Mouse (Mus musculus) G1E-ER4 (cell line): ENCODE measurements around the gene Slc30a5. TPM values are rescaled to one million over a fixed set of nuclear protein-coding genes. Genes with fewer than 3 reads are reported as not detected.

Source experiments
- GATA1 ChIP-seq: IDR thresholded peaks from one replicate; pipeline ENCODE4 v1.8.0; 2012; ENCODE audit warnings: low read length, inconsistent platforms
- polyA plus RNA-seq: library from polyadenylated mRNA; stranded (reverse); fragments of >175 nt; gene quantifications from 2 replicates; pipeline ENCODE4 v1.2.3, GENCODE M21; 2012

Slc30a5 gene
- 7.3 and 11.4 TPM in 2 replicates for polyA plus RNA-seq

DNA sequence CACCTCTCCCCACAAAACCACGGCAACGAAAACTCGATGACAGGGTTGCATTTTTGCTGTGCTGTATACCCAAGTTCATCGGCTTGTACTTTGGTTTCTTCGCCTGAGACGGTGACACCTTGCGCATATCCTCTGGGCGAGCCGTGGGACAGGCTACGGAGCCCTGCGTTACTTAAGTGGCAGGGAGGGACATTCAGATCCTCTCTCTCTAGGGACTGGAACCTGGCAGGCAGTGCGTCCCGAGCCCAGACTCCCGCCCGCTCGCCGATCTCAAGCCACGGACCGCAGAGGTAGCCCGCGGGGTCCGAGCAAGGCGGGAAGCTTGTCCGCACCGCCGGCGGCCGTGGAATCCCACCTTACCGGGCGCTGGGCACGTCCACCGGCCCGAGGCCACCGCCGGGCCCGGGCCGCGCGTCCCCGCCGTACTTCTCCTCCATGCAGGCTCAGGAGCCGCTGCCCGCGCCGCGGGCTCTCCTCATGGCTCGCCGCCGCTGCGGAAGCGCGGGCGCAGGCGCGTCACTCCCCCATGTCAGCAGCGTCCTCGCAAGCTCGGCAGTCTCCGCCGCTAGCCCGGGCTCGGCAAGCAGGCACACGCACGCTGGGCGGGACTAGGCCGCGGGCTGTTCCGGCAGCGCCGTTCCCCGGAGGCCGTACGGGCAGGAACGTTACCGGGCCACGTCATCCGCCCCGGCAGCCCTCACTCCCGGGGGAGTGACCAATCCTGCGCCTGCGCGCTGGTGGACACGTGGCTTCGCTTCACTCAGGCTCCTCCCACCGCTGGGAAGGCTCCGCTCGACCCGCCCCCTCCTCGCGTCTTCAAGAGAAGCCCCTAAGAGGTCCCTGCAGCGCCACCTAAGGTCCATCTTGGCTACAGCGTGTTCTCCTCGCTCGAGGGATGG is at the start of gene Slc30a5:
Gene Slc30a5 (minus strand): TSS at position 687 of the 899 bp plus-strand sequence.
- no peak for TF ChIP-seq GATA1

DNA sequence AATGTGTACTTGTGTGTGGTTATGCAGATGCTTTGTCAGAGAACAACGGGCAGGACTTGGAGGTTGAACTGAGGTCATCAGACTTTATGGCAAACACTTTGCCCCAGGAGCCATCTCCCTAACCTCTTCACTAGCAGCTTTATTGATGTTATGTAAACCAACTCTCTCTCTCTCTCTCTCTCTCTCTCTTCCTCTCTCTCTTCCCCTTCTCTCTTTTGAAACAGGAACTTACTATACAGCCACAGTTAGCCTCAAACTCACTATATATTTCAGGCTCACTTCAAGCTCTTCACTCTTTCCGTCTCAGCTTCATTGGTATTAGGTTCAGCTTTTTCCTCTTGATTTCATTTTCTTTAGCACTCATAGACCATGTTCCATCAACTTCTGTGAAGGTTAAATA is 48.7 kb upstream of the Slc30a5 start:
- TF ChIP-seq GATA1 = no peak

DNA sequence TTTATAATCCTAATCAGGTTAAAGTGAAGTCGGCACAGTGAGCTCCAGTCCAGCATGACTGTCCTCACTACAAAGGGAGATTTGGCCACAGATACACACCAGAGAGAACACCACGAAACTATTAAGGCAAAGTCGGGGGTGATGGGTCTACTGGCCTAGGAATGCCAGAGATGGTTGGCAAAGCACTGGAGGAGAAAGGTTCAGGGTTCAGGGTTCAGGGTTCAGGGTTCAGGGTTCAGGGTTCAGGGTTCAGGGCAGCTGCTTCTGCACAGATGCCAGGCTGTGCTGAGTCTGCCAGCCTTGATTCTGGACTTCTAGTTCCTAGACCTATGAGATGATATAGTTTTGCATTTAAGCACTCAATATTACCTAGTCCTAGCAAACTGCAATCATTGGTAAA is 46.6 kb upstream of the Slc30a5 start:
- TF ChIP-seq GATA1 = no peak

DNA sequence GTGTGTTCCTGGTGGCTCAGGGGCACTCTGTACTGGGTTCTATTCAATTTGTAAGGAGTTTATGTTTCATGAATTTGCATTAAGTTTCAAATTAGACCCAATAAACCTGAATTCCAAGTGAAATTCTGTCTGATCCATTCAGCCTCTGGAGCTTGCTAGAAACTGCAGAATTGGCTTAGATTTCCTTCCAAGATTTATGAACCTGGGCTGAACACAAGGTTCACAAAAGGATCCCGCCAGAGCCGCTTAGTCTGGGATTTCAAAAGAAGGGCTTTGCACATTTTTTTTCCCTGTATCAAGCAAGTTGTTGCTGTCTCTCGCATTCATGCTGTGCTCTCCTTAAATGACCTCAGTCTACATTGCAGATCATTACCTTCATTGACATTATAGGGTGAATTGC is 46.1 kb upstream of the Slc30a5 start:
- no peak for TF ChIP-seq GATA1

DNA sequence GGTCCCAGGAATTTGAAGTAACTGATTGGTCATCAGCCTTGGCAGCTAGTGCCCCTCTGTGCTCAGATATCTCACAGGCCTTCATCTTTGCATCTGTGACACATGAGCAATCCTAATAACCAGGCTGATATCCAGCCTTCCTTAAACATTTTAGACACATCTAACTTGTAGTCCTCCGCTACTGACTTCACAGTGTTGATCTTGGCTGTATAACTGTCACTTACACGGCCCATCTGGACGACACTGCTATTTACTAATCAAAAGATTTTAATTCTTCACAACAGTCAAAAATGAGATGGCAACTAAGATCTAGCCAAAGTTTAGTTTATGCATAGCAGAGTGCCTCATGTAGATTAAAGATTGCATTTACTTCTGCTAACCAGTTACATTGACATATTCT is 45.0 kb upstream of the Slc30a5 start:
- TF ChIP-seq GATA1 = no peak

DNA sequence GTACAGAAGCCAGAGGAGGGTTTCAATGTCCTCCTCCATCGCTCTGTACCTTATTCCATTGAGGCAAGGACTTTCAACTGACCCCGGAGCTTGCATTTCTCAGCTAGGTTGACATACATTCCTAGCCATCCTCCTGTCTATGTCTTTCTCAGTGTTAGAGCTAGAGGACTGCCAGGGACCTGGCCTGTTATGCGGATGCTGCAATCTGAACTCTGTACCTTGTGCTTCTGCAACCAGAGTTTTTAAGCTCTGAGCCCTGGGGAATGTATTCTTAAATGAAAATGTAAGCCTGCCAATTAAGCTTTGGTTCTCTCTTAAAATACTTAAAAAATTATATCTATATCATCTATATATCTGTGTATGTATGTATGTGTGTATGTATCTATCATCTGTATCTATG is 44.5 kb upstream of the Slc30a5 start:
- TF ChIP-seq GATA1 = no peak

DNA sequence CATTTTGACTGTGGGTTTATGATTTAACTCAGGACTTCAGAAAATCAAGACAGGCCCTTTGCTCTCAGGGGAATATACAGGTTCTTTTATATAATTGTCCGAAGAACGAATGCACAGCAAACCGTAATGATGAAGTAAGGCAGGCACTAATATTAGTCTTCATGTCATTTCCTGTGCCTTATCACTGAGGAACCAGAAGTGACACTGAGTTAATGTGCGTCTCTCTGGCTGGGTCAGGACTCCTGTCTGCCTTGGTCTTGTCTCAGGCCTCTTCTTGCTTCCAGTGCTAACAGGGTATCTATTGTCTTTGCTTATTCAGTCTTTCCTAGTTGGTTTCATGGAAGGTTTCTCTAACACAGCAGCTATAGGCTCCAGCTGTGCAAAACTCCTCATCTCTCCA is 41.9 kb upstream of the Slc30a5 start:
- TF ChIP-seq GATA1 = no peak

DNA sequence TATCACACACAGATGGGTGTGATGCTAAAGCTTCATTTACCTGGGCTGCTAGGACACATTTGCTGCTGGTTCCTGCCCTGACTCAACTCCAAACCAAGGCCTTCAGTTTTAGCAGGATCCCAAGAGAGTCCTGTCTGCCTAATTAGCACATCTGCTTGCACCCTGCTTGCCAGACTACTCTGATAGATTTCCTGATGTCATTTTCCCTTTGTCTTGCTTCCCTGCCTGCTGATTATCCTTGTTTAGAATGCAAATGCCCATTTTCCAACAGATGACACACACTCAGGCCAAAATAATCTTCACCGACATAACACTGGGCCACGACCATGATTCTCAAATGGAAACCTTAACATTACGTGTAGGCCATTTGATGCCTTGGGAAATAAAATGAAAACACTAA is 41.4 kb upstream of the Slc30a5 start:
- TF ChIP-seq GATA1 = no peak

DNA sequence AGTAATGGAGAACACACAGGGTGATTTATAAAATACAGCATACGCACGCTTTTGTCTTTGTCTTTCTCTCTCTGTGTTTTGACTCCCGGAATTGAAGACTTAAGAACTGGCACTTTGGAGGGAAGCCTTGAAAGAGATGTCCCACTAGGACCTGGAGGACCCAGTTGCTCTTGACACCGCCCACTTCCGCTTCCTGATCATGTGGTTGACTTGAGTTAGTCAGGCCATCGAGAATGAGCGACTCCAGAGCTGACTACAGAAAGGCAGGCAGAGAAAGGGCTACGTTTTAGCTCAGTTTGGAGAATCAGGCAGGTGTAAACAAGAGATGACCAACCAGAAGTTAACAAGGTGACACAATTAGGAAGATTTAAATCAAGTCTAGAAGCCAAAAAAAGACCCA is 40.3 kb upstream of the Slc30a5 start:
- no peak for TF ChIP-seq GATA1

DNA sequence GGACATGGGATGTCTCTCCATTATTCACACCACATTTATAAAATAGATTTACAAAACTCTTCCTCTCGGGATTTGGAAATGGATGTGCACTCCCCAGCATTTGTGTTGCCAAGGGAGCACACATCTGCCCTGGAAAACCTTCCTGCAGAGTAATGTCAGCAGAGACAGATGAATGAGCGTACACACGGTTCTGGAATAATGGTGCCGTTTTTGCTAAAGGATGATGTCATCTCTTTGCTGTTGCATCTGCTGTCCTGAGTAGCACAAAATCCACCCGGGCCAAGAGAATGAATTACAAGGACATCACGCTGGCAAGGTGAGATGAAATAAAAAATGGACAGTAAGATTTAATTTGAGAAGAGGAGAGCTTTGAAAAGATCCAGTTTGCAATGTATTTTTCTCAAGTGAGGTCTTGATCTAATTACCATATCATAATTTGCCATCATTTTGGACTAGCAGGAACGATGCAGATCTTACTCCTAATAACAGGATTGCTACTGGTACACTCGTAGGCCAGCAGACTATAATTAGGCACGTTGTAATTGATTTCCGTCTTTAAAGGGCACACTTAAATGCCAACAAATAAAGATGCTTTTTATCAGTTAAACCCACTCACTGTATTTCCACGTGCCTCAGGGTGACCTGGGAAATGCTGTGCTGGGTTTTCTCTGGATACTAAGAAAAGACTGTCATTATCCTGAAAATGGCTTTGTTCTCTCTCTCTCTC is 38.4 kb upstream of the Slc30a5 start:
- no peak for TF ChIP-seq GATA1

DNA sequence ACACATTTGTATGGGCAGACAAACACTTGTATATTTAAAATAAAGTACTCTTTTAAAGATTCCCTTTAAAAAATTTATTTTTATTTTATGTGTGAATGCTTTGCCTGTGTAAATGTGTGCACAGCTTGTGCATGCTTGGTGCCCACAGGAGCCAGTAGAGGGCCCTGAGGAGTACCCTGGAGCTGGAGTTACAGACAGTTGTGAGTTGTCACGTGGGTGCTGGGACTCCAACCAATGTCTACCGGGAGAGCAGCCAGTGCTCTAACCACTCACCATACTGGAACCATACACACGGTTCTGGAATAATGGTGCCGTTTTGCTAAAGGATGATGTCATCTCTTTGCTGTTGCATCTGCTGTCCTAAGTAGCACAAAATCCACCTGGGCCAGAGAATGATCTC is 36.6 kb upstream of the Slc30a5 start:
- no peak for TF ChIP-seq GATA1

DNA sequence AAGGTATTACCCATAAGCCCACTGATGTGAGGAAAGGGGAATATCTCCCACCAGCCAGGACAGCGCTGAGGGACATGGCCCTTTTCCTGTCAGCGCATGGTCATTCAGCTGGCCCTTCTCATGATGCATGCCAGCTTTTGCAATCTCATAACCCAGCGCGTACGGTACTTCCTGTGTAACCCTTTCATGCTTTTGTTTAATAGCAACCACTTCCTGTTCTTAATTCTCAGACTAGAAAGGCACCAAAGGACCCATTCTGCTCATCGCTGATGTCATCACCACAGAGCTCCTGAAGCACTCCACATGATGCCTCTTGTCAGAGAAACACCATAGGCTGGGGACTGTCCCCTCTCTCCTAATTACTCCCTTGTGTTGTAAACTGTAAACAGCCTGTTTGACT is 33.1 kb upstream of the Slc30a5 start:
- TF ChIP-seq GATA1 = no peak

DNA sequence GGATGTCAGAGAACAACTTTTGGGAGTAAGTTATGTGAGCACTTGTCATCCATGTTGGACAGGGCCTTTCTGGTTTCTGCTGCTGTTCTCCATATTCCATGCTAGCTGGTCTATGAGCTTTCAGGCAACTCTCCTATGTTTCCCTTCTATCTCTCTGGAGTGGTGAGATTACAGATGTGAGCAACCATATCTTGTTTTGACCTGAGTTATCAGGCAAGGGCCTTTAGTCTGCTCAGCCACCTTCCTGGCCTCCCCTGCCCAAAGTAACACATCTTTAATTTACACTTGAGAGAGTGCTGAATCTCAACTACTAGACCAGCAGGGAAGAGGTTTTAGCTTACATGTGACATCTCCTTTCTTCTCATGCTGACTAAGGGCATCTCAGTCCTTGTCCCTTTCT is 32.5 kb upstream of the Slc30a5 start:
- TF ChIP-seq GATA1 = no peak

DNA sequence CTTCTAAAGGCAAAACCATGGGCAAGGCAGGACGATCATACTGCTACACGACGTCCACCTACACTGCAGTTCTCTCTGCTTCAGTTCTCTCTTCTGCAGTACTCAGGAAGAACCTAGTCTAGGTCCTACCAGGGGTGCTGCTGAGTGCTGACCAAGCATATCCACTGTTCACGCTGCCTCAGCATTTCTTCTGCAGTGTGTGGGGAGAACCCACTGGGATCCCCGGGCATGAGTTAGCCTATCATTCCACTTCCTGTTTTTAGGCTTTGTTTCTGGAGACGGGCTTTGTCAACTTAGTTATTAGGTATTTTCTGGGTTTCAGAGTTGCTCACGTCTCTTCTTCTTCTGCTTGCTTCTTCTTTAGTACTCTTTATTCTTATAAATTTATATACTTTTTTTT is 25.9 kb upstream of the Slc30a5 start:
- no peak for TF ChIP-seq GATA1

DNA sequence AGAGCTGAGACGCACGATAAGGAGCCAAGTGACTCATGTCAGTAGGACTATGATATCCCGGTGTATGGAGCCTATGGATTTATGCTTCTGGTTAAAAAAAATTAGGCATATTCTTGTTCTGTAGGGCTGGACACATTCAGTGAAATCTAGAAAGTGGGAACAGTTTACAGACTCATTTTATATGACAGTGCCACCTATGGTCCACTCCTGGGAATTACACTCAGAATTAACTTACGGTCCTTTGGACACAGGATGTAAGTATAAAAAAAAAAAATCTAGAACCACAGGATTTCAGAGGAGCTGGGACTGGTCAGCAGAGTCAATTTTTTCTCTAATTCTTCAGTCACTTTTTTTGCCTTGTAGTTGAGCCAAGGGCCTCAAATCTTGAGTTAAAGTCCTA is 20.9 kb upstream of the Slc30a5 start:
- no peak for TF ChIP-seq GATA1

DNA sequence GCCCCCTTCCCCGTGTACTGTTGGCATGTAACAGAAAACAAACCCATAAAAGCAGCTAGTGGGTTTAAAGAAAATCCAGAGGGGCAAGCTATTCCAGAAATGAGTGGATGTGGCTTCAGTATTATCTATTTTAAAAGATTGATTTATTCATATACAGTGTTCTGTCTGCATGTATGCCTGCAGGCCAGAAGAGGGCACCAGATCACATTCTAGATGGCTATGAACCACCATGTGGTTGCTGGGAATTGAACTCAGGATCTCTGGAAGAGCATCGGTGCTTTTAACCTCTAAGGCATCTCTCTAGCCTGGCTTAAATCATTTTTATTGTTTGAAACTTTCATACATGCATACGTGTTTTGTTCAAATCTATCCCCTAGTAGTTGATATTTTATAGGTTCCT is 19.9 kb upstream of the Slc30a5 start:
- TF ChIP-seq GATA1 = no peak

DNA sequence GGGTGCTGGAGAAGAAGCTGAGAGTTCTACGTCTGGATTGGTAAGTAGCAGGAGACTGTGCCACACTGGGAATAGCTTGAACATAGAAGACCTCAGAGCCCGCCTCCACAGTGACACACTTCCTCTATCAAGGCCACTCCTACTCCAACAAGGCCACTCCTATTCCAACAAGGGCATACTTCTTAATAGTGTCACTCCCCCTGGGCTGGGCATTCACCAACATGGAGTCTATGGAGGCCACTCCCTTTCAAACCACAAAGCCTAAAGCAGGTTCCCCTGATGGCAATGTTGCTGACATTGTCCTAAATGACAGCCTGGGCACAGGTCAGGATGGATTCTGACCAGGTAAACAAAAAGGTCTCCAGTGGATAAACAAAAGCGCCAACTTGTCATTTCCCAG is 15.9 kb upstream of the Slc30a5 start:
- TF ChIP-seq GATA1 = no peak
